Comparison of ENCODE assay signal across 8 mouse cellular contexts in the genomic region with DNA sequence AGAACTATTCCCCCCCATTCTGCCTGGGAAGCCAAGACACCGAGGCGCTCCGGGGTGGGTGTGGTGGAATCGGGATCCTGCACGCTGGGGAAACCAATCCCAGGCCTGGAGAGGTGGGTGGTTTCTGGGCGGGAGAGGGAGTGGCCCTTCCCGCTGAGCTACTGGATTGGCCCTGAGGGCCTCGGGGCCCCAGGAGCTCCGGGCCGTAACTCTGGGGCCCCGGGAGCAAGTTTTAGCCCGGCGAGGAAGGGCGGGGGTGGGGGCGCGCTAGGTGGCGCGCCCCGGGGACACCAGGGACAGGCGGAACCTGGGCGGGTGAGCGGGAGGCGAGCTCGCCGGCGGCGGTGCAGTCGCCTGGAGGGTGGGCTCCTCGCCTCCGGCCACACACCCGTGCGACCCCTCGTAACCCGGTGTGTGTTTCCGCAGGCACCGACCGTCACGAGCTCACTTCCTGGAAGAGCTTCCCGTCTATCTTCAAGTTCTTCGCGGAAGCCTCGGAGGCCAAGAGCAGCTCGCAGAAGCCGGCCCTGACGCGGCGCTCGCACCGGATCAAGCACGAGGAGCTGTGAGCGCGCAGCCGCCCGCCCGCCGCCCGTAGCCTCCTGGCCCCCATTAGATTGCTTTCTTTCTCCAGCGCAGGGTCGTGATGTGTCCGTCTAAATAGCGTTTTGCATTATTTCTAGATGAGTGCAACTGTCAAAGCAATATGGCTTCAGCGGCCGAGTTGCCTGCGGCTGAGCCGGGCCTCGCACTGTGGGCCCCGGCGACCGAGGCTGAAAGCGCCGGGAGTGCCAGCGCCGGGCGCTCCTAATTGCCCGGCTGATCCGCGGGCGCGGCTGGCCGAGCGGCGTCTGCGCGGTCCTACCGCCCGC. TPM values are rescaled to one million over a fixed set of nuclear protein-coding genes. Genes with fewer than 3 reads are reported as not detected.
DNase-seq lines count a peak whose midpoint lies in the region; ATAC-seq and TF ChIP-seq lines count a peak whose summit lies in the region.

No protein-coding gene starts in this region.

- no peaks in the 10 kb centered on the region for H3K4me1 ChIP-seq in ES-E14 (ENCODE audit: control insufficient read depth in 2 of 2, insufficient read depth in 2 of 2, low read length in 2 of 2, poor library complexity in 1 of 2)
- H3K4me1 ChIP-seq in brown adipose tissue, adult 24 weeks (ENCODE audit: control insufficient read depth, insufficient read depth, insufficient read length, low read length), result no peaks in the 10 kb centered on the region
- no peaks in the 10 kb centered on the region; the same call in 1 of the 2 replicates for H3K4me1 ChIP-seq in forebrain, embryonic 11.5 days (replicated peaks; ENCODE audit: control insufficient read depth, insufficient read depth, low read length)
- H3K4me1 ChIP-seq in heart, embryonic 16.5 days (ENCODE audit: control insufficient read depth, insufficient read depth, low read length), result peaks cover 5% of the 10 kb centered on the region
- peaks cover 3% of the 10 kb centered on the region; the same call in 1 of the 2 replicates for H3K4me1 ChIP-seq in liver, embryonic 13.5 days (replicated peaks)

- H3K9ac ChIP-seq in ES-E14 (ENCODE audit: insufficient read depth, low read depth, low read length, poor library complexity, severe bottlenecking), result peak overlapping the region; percentile 51
- H3K9ac ChIP-seq in forebrain, embryonic 11.5 days (ENCODE audit: low read length), result peak overlapping the region; percentile 84
- peak overlapping the region; percentile 64 for H3K9ac ChIP-seq in heart, embryonic 16.5 days (ENCODE audit: low read length)
- H3K9ac ChIP-seq in liver, embryonic 13.5 days, result peak overlapping the region; percentile 43

- WGBS in forebrain, embryonic 11.5 days, result under 1% methylated on average over 82 of the region's 86 CpGs
- WGBS in heart, embryonic 16.5 days, result under 1% methylated on average over 81 of the region's 86 CpGs
- WGBS in liver, embryonic 13.5 days (ENCODE audit: insufficient replicate concordance), result under 1% methylated on average over 83 of the region's 86 CpGs

- in situ Hi-C loops in ES-E14 (cut with MboI; ENCODE audit: low sequenced_read_pairs in 2 of 2, unreplicated experiment in 2 of 2), result no loop called here

- no peaks in the 10 kb centered on the region for H3K36me3 ChIP-seq in ES-E14 (ENCODE audit: control insufficient read depth, insufficient read depth, low read length, poor library complexity, severe bottlenecking)
- H3K36me3 ChIP-seq in forebrain, embryonic 11.5 days (ENCODE audit: control insufficient read depth, insufficient read depth, low read length), result no peaks in the 10 kb centered on the region
- no peaks in the 10 kb centered on the region for H3K36me3 ChIP-seq in heart, embryonic 16.5 days (ENCODE audit: control insufficient read depth, insufficient read depth)
- no peaks in the 10 kb centered on the region for H3K36me3 ChIP-seq in liver, embryonic 13.5 days

- DNase-seq in ES-E14 (ENCODE audit: low read depth, low spot score), result peak; percentile 74
- peak; percentile 90 for DNase-seq in forebrain, embryonic 11.5 days (ENCODE audit: low spot score)
- DNase-seq in kidney, postnatal 14 days, result peak; percentile 71
- peak; percentile 29 for DNase-seq in liver, embryonic 13.5 days
- DNase-seq in neural tube, embryonic 10.5 days (ENCODE audit: extremely low spot score, low spot score), result peak; percentile 88
- DNase-seq in thymus, postnatal 14 days, result peak; percentile 29

- peaks cover 20% of the 10 kb centered on the region; the same call in 1 of the 2 replicates for H3K27me3 ChIP-seq in forebrain, embryonic 11.5 days (ENCODE audit: control insufficient read depth, insufficient read depth, low read length)
- H3K27me3 ChIP-seq in heart, embryonic 16.5 days (ENCODE audit: control insufficient read depth, insufficient read depth, low read length), result peaks cover 10% of the 10 kb centered on the region
- H3K27me3 ChIP-seq in liver, embryonic 13.5 days, result peaks cover 52% of the 10 kb centered on the region

- no peaks in the 10 kb centered on the region for H3K9me3 ChIP-seq in ES-E14 (ENCODE audit: control insufficient read depth, insufficient read depth, low read depth, low read length)
- no peaks in the 10 kb centered on the region for H3K9me3 ChIP-seq in forebrain, embryonic 11.5 days (ENCODE audit: control insufficient read depth, low read length)
- no peaks in the 10 kb centered on the region for H3K9me3 ChIP-seq in heart, embryonic 16.5 days (replicated peaks; ENCODE audit: control insufficient read depth, low read length)
- no peaks in the 10 kb centered on the region for H3K9me3 ChIP-seq in liver, embryonic 13.5 days (replicated peaks)

- peak overlapping the region; percentile 84 for H3K4me2 ChIP-seq in forebrain, embryonic 11.5 days (ENCODE audit: low read depth, low read length, severe bottlenecking)
- peak overlapping the region; percentile 93 for H3K4me2 ChIP-seq in heart, embryonic 16.5 days (ENCODE audit: low read depth, low read length)
- peak overlapping the region; percentile 75 for H3K4me2 ChIP-seq in liver, embryonic 13.5 days

- peak overlapping the region; percentile 66 to 79 for H3K4me3 ChIP-seq in ES-E14 (ENCODE audit: insufficient read depth in 1 of 2, low read depth in 1 of 2, low read length in 2 of 2, poor library complexity in 1 of 2, severe bottlenecking in 1 of 2)
- peak overlapping the region; percentile 86 for H3K4me3 ChIP-seq in brown adipose tissue, adult 24 weeks (ENCODE audit: insufficient read depth, low read depth, low read length)
- H3K4me3 ChIP-seq in forebrain, embryonic 11.5 days (ENCODE audit: low read depth, low read length), result peak overlapping the region; percentile 61
- peak overlapping the region; percentile 65 for H3K4me3 ChIP-seq in heart, embryonic 16.5 days (ENCODE audit: low read length)
- peak overlapping the region; percentile 59 for H3K4me3 ChIP-seq in liver, embryonic 13.5 days (replicated peaks)

- no peak overlapping the region for H3K27ac ChIP-seq in ES-E14 (ENCODE audit: insufficient read depth, low read depth, low read length, poor library complexity, severe bottlenecking)
- no peak overlapping the region for H3K27ac ChIP-seq in brown adipose tissue, adult 24 weeks (replicated peaks; ENCODE audit: low read depth, low read length)
- peak overlapping the region; percentile 97 for H3K27ac ChIP-seq in forebrain, embryonic 11.5 days (ENCODE audit: low read depth, low read length)
- H3K27ac ChIP-seq in heart, embryonic 16.5 days (ENCODE audit: low read length), result peak overlapping the region; percentile 4; the same call in 1 of the 2 replicates
- H3K27ac ChIP-seq in liver, embryonic 13.5 days, result no peak overlapping the region

- ATAC-seq in forebrain, embryonic 11.5 days (replicated peaks; ENCODE audit: low FRiP score), result peak; percentile 91
- ATAC-seq in heart, embryonic 16.5 days (replicated peaks; ENCODE audit: extremely low read depth, insufficient read depth, low FRiP score), result peak; percentile 90
- ATAC-seq in liver, embryonic 13.5 days (ENCODE audit: low read depth), result peak; percentile 95

TF ChIP-seq in ES-E14, 5 proteins besides CTCF, POLR2A, EP300 and RAD21:
- TF ChIP-seq ZNF384 (IDR thresholded peaks at IDR 0.05; ENCODE audit: low read depth, low read length), result no peak
- no peak for TF ChIP-seq MAFK (IDR thresholded peaks at IDR 0.05; ENCODE audit: insufficient read depth, low read depth, low read length)

RNA-seq across cellular contexts. Expression of a gene that starts 36.2 kb away (rescaled TPM):
- 0.21 and 1.9 TPM in 2 replicates for total RNA-seq in ES-E14 (2012; rRNA removed)
- polyA plus RNA-seq in brown adipose tissue, adult 24 weeks (2012; ENCODE audit: insufficient read depth, insufficient read length, missing spikeins), result 1.1 and 1.2 TPM in 2 replicates
- polyA plus RNA-seq in forebrain, embryonic 11.5 days (2014; fragmentation: Nextera tagmentation; extraction: Ambion mirVana), result 110 and 122 TPM in 2 replicates
- 2.3 and 2.8 TPM in 2 replicates for polyA plus RNA-seq in heart, embryonic 16.5 days (2015; fragmentation: Nextera tagmentation; extraction: Ambion mirVana)
- polyA plus RNA-seq in liver, embryonic 13.5 days (2015; fragmentation: Nextera tagmentation; extraction: Ambion mirVana), result 0.48 and 0.68 TPM in 2 replicates

Comparison
In these comparisons a context has a peak if more than half of its experiments do, and no peak if none do; other contexts are left out.
1. DNase-seq: peak in every context shown above with its lines; median percentile 90 in forebrain, embryonic 11.5 days; 88 in neural tube, embryonic 10.5 days; 74 in ES-E14; 71 in kidney, postnatal 14 days; 29 in liver, embryonic 13.5 days; 29 in thymus, postnatal 14 days.
2. H3K27ac ChIP-seq: peak in forebrain, embryonic 11.5 days (single experiment) and heart, embryonic 16.5 days (single experiment); none in ES-E14 (single experiment), brown adipose tissue, adult 24 weeks (single experiment) and liver, embryonic 13.5 days (single experiment).
3. RNA of a gene that starts 36.2 kb away (polyA plus RNA-seq): 110 to 122 TPM in forebrain, embryonic 11.5 days; 2.3 to 2.8 TPM in heart, embryonic 16.5 days, 1.1 to 1.2 TPM in brown adipose tissue, adult 24 weeks and 0.48 to 0.68 TPM in liver, embryonic 13.5 days; every median in the first group is over 10 times any median in the second.
4. Peak in every context shown above with its lines, with median percentiles within 50 percentile points of each other: H3K4me3 ChIP-seq, H3K9ac ChIP-seq, ATAC-seq and H3K4me2 ChIP-seq.